Mouse (Mus musculus) forebrain, embryonic 14.5 days (tissue): Measurements from ENCODE around the gene Gm10999. TPM values are rescaled to one million over a fixed set of nuclear protein-coding genes. Genes with fewer than 3 reads are reported as not detected.
"Not testable (repeated sequence)": the region's sequence is repeated elsewhere in the genome, so short reads cannot be mapped to it uniquely, and the experiment has no call there.

Experiments
- ATAC-seq: fragments of 200-750 bp; cut with Nextera tagmentation; 2 replicates; pipeline ENCODE4 v1.8.0; 2017; ENCODE audit warnings: mild to moderate bottlenecking, moderate library complexity
- DNase-seq: peaks from one replicate; pipeline ENCODE4 v3.0.0-alpha.2; 2015; ENCODE audit warnings: low spot score
- H3K27ac ChIP-seq: fragments of 300-500 bp; sonication (generic); 2 replicates; pipeline ENCODE4 v1.5.1; 2014; ENCODE audit warnings: low read depth, mild to moderate bottlenecking, control low read depth, low read length, moderate library complexity
- H3K27me3 ChIP-seq: fragments of 300-500 bp; sonication (generic); replicated peaks from 2 replicates; pipeline ENCODE4 v1.6.1; 2014; ENCODE audit warnings: low read length, control low read depth, mixed read lengths; ENCODE audit not compliant: control insufficient read depth, insufficient read depth
- H3K36me3 ChIP-seq: fragments of 300-500 bp; sonication (generic); 2 replicates; pipeline ENCODE4 v1.6.1; 2014; ENCODE audit warnings: low read length, control low read depth; ENCODE audit not compliant: control insufficient read depth, insufficient read depth
- H3K4me1 ChIP-seq: fragments of 300-500 bp; sonication (generic); 2 replicates; pipeline ENCODE4 v1.6.1; 2014; ENCODE audit warnings: antibody characterized with exemption, low read length, control low read depth; ENCODE audit not compliant: control insufficient read depth, insufficient read depth
- H3K4me2 ChIP-seq: fragments of 300-500 bp; sonication (generic); 2 replicates; pipeline ENCODE4 v1.6.1; 2014; ENCODE audit warnings: mild to moderate bottlenecking, control low read depth, low read length
- H3K4me3 ChIP-seq: fragments of 300-500 bp; sonication (generic); 2 replicates; pipeline ENCODE4 v1.5.1; 2014; ENCODE audit warnings: low read depth, low read length, control low read depth
- H3K9ac ChIP-seq: fragments of 300-500 bp; sonication (generic); 2 replicates; pipeline ENCODE4 v1.6.1; 2014; ENCODE audit warnings: mild to moderate bottlenecking, low read length, control low read depth, moderate library complexity
- H3K9me3 ChIP-seq: fragments of 300-500 bp; sonication (generic); replicated peaks from 2 replicates; pipeline ENCODE4 v1.6.1; 2016; ENCODE audit warnings: low read length, control low read depth, mixed read lengths; ENCODE audit not compliant: control insufficient read depth
- WGBS: fragments of 180-500 bp; shearing (Covaris S2); extraction: QIAGEN DNeasy Blood & Tissue Kit; methylation state at CpG from one replicate; pipeline ENCODE4 v1.1.7; 2014; 5-methylcytosine and 5-hydroxymethylcytosine counted together
- polyA plus RNA-seq: library from polyadenylated mRNA; unstranded; fragments of >200 nt; fragmentation: Nextera tagmentation; extraction: Ambion mirVana; gene quantifications from 2 replicates; pipeline ENCODE4 v1.2.1, GENCODE M21; 2014

Gene Gm10999
- polyA plus RNA-seq: not detected in 2 replicates

DNA sequence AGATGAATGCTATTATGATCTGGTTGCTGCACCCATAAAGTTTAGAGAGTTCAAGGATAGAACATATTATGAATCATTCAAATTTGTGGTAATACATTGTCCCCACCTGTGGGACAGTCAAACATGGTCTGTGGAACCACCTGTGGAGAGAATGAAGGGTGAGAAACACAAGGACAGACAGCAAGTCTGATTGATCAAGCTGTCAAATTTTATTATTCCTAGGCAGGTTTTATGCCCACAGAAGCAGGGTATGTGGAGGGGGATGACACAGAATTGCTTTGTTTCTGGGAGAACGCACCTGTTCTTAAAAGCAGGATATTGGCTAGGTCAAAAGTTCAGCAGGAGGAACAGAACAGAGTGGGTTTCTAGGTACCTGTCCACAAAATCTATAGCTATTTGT is at the start of gene Gm10999:
Gene Gm10999 (minus strand): TSS at position 101 of the 400 bp plus-strand sequence.
- Histone ChIP-seq H3K9ac (no peak within 1 kb of the TSS), H3K4me3 (no peak within 1 kb of the TSS), H3K4me2 (no peak within 1 kb of the TSS), H3K9me3 (no peaks in the 10 kb centered on the region), H3K27ac (no peak within 1 kb of the TSS), H3K4me1 (no peaks in the 10 kb centered on the region), H3K27me3 (no peaks in the 10 kb centered on the region), H3K36me3 (no peaks in the 10 kb centered on the region)
- ATAC-seq: no peak
- no peak for DNase-seq
- 85% methylated on average over 1 of the region's 1 CpGs for WGBS

- H3K9me3 ChIP-seq: no peaks in the 10 kb centered on the region
- ATAC-seq (no peak), DNase-seq (no peak)
- no peaks in the 10 kb centered on the region for H3K36me3 ChIP-seq
- no peaks in the 10 kb centered on the region for H3K4me1 ChIP-seq
- no peak overlapping the region for H3K4me3 ChIP-seq
- H3K4me2 ChIP-seq: no peak overlapping the region
- no peaks in the 10 kb centered on the region for H3K27me3 ChIP-seq
- no peak overlapping the region for H3K9ac ChIP-seq
- H3K27ac ChIP-seq: no peak overlapping the region
Observed at GRCm38 (mm10) chr8:129133475-129133874, 2.0 kb upstream of the Gm10999 start.

GRCm38 (mm10) chr8:129115761-129116160 is 15.7 kb downstream of the Gm10999 start:
- H3K9me3 ChIP-seq, H3K4me1 ChIP-seq, H3K27me3 ChIP-seq, ATAC-seq, H3K9ac ChIP-seq, H3K36me3 ChIP-seq, H3K27ac ChIP-seq, H3K4me3 ChIP-seq, H3K4me2 ChIP-seq, DNase-seq: not testable (repeated sequence)
- WGBS: 43% methylated on average over 3 of the region's 3 CpGs

Other genes starting within 250 kb of the Gm10999 start
- gene Ccdc7a, start 66.1 kb downstream of the Gm10999 start, polyA plus RNA-seq: 0.14 TPM in 1 of 2 replicates, not detected in the other
- not detected in 2 replicates for gene Ccdc7b, start 64.5 kb downstream of the Gm10999 start, polyA plus RNA-seq
- gene 2610044O15Rik8, start 102.7 kb upstream of the Gm10999 start, polyA plus RNA-seq: 30.6 and 32.7 TPM in 2 replicates